Mouse (Mus musculus) left cerebral cortex, postnatal 10 days (tissue): ENCODE results near the gene Igf1r. TPM values are rescaled to one million over a fixed set of nuclear protein-coding genes. Genes with fewer than 3 reads are reported as not detected.

Experiments used
- DNase-seq, 2 experiments: peaks; one replicate each; pipeline ENCODE4 v3.0.0; 2021 to 2022; ENCODE audit warnings: low spot score in 2 of 2, mixed read lengths in 1 of 2; ENCODE audit errors: extremely low spot score in 1 of 2
- intact Hi-C: fragments of 180-260 bp; cut with DNase I; formaldehyde crosslinking; loops from one replicate; pipeline ENCODE4 v1.15.1; 2025
- total RNA-seq, 2 experiments: library from RNA; stranded (reverse); gene quantifications; 2 replicates each; pipeline ENCODE4 v1.2.3; 2021

Gene Igf1r
- total RNA-seq, 2 experiments from 2014 or later, result 41.4 to 44.2 TPM

DNA sequence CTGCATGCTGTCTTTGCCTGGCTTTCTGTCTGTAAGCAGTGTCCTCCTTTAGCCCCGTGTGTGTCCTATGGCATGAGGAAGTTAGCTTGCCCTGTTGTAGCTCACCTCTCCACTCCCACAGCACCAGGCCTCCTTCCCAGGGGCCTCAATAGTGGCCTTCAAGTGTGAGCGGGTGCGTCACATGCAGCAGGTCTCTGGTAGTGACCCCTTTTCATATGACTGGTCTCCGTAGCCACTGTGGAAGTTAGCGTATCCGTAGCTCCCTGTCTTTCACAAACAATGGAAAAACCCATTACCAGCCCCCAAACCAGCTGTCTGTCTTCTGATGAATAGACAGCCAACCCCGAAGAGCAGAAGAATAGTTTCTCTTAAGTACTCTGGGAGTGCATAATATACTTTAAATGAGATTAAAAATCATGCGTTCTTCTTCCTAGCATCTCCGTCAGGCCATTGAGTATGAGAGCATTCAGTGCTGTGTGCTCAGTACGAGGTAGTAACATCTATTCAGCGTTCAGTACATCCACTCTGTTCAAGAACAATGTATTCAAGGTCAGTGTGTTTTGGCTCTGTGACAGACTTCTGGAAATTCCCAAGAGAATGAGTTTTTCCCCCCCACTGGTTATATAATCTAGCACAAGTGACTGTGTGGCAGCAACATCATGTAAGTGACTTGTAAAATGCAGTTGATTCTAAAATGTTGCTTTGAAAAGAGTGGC lies 112.2 kb downstream of the Igf1r start:
- intact Hi-C loops, result no loop called here
- no peak for DNase-seq

- no peak for DNase-seq
- intact Hi-C loops, result no loop called here
Measured at GRCm38 (mm10) chr7:68065904-68066303, 113.3 kb downstream of the Igf1r start.

GRCm38 (mm10) chr7:68067321-68067720 lies 114.7 kb downstream of the Igf1r start:
- DNase-seq, result no peak
- intact Hi-C loops, result no loop called here

DNA sequence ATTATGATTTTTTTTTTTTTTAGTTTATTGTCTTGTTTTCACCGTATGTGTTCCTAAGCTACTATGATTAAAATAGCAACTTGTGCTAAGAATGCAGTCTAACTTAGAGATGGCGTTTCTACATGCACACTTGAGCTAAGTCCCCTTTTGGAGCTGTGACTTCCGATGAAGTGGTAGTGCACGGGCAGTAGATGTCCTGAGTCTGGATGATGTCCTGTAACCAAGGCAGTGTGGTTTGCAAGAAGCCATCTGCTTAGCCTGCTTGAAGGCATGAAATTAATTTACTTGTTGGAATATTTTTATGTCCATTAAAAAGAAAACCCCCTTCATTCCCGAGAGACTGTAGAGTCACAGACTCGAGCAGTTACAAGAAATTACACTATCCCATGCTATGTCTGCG lies 116.7 kb downstream of the Igf1r start:
- no peak for DNase-seq
- intact Hi-C loops, result no loop called here

DNA sequence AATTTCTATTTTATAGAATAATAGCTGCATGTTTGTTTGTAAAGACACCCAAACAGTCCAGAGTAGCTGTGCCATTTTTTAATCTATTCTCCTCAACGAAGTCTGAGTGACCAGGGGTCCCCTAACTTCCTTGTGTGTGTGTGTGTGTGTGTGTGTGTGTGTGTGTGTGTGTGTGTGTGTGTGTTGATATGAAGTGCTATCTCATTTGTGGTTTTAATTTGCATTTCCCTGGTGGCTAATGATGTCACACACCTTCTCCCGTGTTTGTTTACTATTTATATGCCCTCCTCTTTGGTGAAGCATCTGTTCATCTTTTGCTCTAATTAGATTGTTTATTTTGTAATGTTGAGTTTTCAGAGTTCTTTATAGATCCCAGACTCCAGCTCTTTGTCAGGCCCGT lies 117.4 kb downstream of the Igf1r start:
- no peak for DNase-seq
- intact Hi-C loops, result no loop called here

DNA sequence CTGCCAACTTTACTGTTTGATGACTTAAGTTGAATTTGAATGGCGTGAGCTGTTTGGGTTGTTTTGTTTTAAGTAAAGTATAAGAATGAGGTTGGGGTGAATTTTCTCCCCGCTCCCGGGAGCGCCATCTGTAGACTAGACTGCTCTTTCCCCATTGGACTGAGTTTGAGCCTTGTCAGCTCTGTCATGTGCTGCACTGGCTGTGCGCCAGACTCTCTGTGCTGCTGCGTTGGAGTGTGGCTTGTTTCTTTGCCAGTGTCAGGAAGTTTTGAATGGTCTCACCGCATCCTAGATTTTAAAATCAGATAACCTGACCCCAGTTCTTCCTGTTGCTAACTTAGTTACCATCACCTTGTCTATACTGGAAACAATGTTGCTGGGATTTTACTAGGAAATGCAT lies 118.0 kb downstream of the Igf1r start:
- DNase-seq, result peak in 1 of 2 experiments; percentile 82
- intact Hi-C loops, result no loop called here

- intact Hi-C loops, result no loop called here
Measured at GRCm38 (mm10) chr7:68071050-68071449, 118.4 kb downstream of the Igf1r start.

GRCm38 (mm10) chr7:68071749-68072148 lies 119.1 kb downstream of the Igf1r start:
- intact Hi-C loops, result no loop called here
- no peak for DNase-seq

More at GRCm38 (mm10) chr7:68071050-68071449, 118.4 kb downstream of the Igf1r start:
- DNase-seq, result no peak

DNA sequence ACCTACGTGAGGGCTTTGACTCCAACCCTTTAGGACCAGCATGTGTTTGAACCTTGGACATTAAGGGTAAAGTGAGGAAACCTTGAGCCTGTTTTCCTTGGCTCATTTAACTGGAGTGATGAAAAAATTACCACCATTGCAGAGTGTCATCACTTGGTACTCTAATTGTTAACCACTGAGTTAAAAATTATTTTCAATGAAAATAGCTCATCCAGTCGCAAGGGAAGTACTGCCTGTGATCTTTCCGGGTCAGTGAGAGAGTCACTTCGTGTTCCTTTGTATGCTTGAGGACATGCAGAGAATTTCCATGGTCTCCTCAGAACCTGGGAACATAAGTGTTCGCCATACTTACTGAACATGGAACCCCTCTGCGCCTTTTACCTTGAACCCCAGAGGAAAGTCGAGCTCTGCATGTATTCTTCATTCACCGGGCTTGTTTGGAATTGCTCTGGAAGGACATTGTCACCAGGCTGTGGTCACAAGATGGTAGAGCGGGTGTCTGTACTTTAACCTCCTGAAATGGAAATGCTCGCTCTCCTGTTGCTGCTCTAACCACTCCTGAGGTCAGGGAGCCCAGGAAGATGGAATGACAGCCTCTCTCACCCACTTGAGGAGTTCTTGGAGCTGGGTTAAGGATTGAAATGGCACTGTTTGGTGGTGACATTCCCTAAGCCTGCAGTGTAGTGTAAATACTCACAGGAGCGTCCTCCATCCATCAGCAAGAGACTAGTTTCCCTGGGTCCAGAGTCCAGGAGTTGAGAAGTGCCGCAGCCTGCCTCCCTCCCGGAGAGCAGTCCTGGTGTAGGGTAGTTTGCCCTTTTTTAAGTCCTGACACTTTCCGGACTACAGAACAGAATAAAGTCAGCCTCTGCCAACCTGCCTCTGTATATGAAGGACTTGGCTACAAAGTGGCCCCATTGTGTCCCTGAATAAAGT lies 120.2 kb downstream of the Igf1r start:
- DNase-seq, result no peak
- intact Hi-C loops, result no loop called here

DNA sequence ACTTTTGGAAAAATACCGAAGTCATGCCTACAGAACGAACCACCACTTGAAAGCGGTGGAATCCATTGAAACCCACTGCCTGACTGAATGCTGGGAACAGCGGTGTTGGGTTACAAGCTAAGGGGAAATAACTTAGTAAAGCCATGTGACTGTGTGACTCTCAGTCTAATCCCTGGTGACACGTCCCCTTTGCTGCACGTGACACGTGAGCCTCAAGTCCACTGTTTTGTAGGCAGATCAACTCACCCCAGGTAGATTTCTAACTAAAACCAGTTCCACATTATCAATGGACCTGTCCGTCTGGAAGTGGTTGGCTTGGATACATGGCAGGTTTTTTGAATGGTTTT lies 120.8 kb downstream of the Igf1r start:
- intact Hi-C loops, result no loop called here
- DNase-seq, result no peak

GRCm38 (mm10) chr7:68074748-68075147 lies 122.1 kb downstream of the Igf1r start:
- intact Hi-C loops, result no loop called here
- no peak for DNase-seq

GRCm38 (mm10) chr7:68075401-68075800 lies 122.8 kb downstream of the Igf1r start:
- DNase-seq, result no peak
- intact Hi-C loops, result no loop called here

DNA sequence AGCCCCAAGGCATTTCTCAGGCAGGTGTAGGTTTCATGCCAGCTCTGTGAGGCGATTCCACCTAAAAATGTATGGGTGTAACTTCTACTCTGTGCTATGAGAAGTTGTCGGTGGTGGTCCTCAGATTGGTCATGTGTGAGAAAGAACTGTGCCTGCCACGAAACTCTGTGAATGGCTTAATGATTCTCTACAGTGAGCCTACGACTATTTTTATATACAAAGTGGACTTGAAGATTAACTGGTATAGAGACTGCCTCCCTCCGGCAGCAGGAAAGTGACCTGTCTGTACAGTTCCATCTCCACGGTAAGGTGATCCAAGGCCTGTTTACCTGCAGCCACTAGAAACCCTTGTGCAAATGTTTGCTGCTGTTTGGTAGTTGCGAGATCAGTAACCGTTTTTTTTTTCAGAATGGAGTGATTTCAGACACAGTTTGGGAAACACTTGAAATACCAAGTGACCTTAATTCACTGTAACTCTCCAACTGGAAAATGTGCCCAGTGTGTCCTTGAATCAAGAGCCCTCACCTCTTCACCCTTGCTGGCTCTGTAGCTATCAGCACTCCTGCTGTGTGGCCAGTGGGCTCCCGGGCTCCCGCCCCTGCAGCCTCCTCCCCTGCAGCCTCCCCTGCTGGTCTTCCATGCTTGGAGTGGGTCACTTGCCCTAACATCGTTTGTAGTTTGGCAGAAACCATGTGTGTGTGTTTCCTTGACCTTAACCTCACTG lies 127.7 kb downstream of the Igf1r start:
- intact Hi-C loops, result no loop called here
- DNase-seq, result no peak

GRCm38 (mm10) chr7:68085338-68085737 lies 132.7 kb downstream of the Igf1r start:
- intact Hi-C loops, result no loop called here
- peak; percentile 57 to 62 for DNase-seq

GRCm38 (mm10) chr7:68085870-68086341 lies 133.3 kb downstream of the Igf1r start:
- intact Hi-C loops, result no loop called here
- no peak for DNase-seq

DNA sequence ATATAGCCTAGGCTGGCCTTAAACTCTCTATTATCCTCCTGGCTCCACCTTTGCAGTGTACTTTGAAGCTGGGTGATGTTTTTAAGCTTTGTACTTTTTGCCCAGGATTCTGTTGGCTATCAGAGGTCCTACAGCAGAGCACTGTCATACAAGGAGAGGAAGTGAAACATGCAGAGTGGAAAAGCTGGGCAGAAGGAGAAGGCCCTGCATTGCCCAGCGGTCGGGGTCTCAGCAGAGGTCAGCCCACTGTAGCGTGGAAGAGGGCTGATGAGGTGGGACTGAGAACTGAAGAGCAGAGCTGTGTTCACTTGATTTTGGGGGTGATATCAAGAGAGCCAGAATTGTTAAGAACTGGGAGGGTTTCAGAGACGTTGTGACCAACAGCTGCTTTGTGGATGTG lies 134.9 kb downstream of the Igf1r start:
- DNase-seq, result no peak
- intact Hi-C loops, result no loop called here

GRCm38 (mm10) chr7:68088825-68089224 lies 136.2 kb downstream of the Igf1r start:
- intact Hi-C loops, result no loop called here
- peak in 1 of 2 experiments; percentile 76 for DNase-seq

DNA sequence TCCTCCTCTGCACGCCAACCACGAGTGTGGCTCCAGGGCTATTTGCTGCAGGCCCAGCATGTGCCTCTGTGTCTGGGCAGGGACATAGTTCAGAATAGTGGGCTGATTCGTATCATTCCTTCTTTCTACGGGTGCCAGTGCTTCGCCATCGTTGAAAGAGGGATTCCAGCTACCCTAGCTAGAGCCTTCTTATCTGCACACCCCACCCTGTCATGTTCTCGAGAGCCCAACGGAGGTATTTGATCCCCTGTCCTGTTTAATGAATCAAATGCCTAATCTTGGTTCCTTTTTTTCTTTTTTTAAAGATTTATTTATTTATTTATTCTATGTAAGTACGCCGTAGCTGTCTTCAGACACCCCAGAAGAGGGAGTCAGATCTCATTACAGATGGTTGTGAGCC lies 137.1 kb downstream of the Igf1r start:
- intact Hi-C loops, result no loop called here

DNA sequence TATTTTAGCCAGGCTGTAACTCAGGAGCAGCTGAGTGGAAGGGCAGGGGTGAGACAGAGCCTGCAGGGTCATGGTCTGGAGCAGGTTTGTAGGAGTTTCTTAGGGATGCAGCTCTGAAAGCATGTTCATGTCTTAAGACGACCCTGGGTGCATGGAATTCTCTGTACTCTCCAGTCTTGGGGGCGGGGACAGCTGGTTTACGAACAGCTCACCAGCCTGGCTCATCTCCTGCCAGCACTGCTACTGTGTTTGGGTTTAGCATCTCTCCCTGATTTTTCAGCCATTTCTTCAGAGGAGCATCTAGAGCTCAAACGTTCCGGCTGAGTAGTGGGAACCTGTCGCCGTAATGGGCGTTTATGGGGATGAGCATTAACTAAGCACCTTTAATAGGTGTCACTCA lies 137.9 kb downstream of the Igf1r start:
- DNase-seq, result peak in 1 of 2 experiments; percentile 45
- intact Hi-C loops, result no loop called here

More for the DNA sequence above, 137.1 kb downstream of the Igf1r start:
- DNase-seq, result no peak
